Mouse (Mus musculus) liver, embryonic 14.5 days (tissue): ENCODE measurements at regions not wholly inside any gene's neighbourhood (a gene's known extent, or its start where the extent isn't known, plus 50 kb on each side); places are given as distances from the start of the nearest gene placed in this dataset.

Experiments used
- ATAC-seq: fragments of 200-750 bp; cut with Nextera tagmentation; 2 replicates; pipeline ENCODE4 v1.8.0; 2017; ENCODE audit warnings: moderate number of reproducible peaks, mild to moderate bottlenecking, moderate library complexity; ENCODE audit not compliant: insufficient read depth
- DNase-seq, 3 experiments: peaks; one replicate each; pipeline ENCODE4 v3.0.0-alpha.2; 2012 to 2013; ENCODE audit warnings: low read depth in 3 of 3, low spot score in 3 of 3
- H3K27ac ChIP-seq: fragments of 300-500 bp; sonication (generic); 2 replicates; pipeline ENCODE4 v1.5.1; 2014; ENCODE audit warnings: moderate library complexity, mild to moderate bottlenecking, control low read depth, inconsistent platforms
- H3K27me3 ChIP-seq: fragments of 300-500 bp; sonication (generic); 2 replicates; pipeline ENCODE4 v1.6.1; 2014; ENCODE audit warnings: mild to moderate bottlenecking, low read length, moderate library complexity; ENCODE audit not compliant: control insufficient read depth, insufficient read depth
- H3K36me3 ChIP-seq: fragments of 300-500 bp; sonication (generic); replicated peaks from 2 replicates; pipeline ENCODE4 v1.6.1; 2014; ENCODE audit warnings: low read depth; ENCODE audit not compliant: control insufficient read depth, insufficient read depth
- H3K4me1 ChIP-seq, 2 experiments: fragments of 200-500 bp in 1 of 2; fragments of 300-500 bp in 1 of 2; sonication (generic) in 1 of 2; replicated peaks; 2 replicates each; pipeline ENCODE4 v1.6.1; 2012 to 2014; ENCODE audit warnings: antibody characterized with exemption in 1 of 2, inconsistent platforms in 1 of 2, low read length in 1 of 2; ENCODE audit not compliant: control insufficient read depth in 2 of 2, insufficient read depth in 2 of 2
- H3K4me2 ChIP-seq: fragments of 300-500 bp; sonication (generic); 2 replicates; pipeline ENCODE4 v1.6.1; 2014; ENCODE audit warnings: low read depth, mild to moderate bottlenecking, control low read depth, moderate library complexity
- H3K4me3 ChIP-seq, 2 experiments: fragments of 200-500 bp in 1 of 2; fragments of 300-500 bp in 1 of 2; sonication (generic) in 1 of 2; 2 replicates each; pipeline ENCODE4 v1.5.1; 2012 to 2014; ENCODE audit warnings: low read depth in 2 of 2, low read length in 2 of 2, mild to moderate bottlenecking in 2 of 2, control low read depth in 1 of 2, inconsistent platforms in 1 of 2, moderate library complexity in 1 of 2; ENCODE audit not compliant: insufficient read depth in 1 of 2
- H3K9ac ChIP-seq: fragments of 300-500 bp; sonication (generic); replicated peaks from 2 replicates; pipeline ENCODE4 v1.6.1; 2014; ENCODE audit warnings: mild to moderate bottlenecking, control low read depth, moderate library complexity
- H3K9me3 ChIP-seq: fragments of 300-500 bp; sonication (generic); 2 replicates; pipeline ENCODE4 v1.6.1; 2016; ENCODE audit warnings: low read length, mixed read lengths; ENCODE audit not compliant: control insufficient read depth
- CTCF ChIP-seq: IDR thresholded peaks from 2 replicates; pipeline ENCODE4 v1.5.1; 2016; ENCODE audit warnings: antibody characterized with exemption, low read depth, control low read depth
- EP300 ChIP-seq: IDR thresholded peaks from 2 replicates; pipeline ENCODE4 v1.6.1; 2016; ENCODE audit warnings: antibody characterized with exemption, low read depth
- WGBS: fragments of 180-500 bp; shearing (Covaris S2); extraction: QIAGEN DNeasy Blood & Tissue Kit; methylation state at CpG from one replicate; pipeline ENCODE4 v1.1.7; 2014; ENCODE audit not compliant: insufficient replicate concordance; 5-methylcytosine and 5-hydroxymethylcytosine counted together

GRCm38 (mm10) chr10:9002261-9002660 lies 116.4 kb upstream of the Sash1 start:
- H3K4me3 ChIP-seq, result no peak overlapping the region
- 65% methylated on average over 5 of the region's 5 CpGs for WGBS
- no peak overlapping the region for H3K9ac ChIP-seq
- no peak overlapping the region for H3K27ac ChIP-seq
- no peaks in the 10 kb centered on the region for H3K9me3 ChIP-seq
- H3K36me3 ChIP-seq, result no peaks in the 10 kb centered on the region
- H3K4me1 ChIP-seq, result no peaks in the 10 kb centered on the region
- no peak for DNase-seq
- TF ChIP-seq CTCF (no peak), EP300 (no peak)
- H3K27me3 ChIP-seq, result no peaks in the 10 kb centered on the region
- H3K4me2 ChIP-seq, result no peak overlapping the region
- no peak for ATAC-seq

- no peak overlapping the region for H3K27ac ChIP-seq
- H3K4me3 ChIP-seq, result no peak overlapping the region
- no peak for DNase-seq
- H3K9me3 ChIP-seq, result no peaks in the 10 kb centered on the region
- no peak overlapping the region for H3K4me2 ChIP-seq
- H3K36me3 ChIP-seq, result no peaks in the 10 kb centered on the region
- H3K27me3 ChIP-seq, result no peaks in the 10 kb centered on the region
- H3K4me1 ChIP-seq, result no peaks in the 10 kb centered on the region
- H3K9ac ChIP-seq, result no peak overlapping the region
- ATAC-seq, result no peak
- WGBS, result 35% methylated on average over 5 of the region's 5 CpGs
- TF ChIP-seq CTCF (no peak), EP300 (no peak)
Measured at GRCm38 (mm10) chr10:8998758-8999398, 113.0 kb upstream of the Sash1 start.

- Histone ChIP-seq H3K4me3 (no peak overlapping the region), H3K36me3 (no peaks in the 10 kb centered on the region), H3K9ac (no peak overlapping the region), H3K4me1 (no peaks in the 10 kb centered on the region), H3K4me2 (no peak overlapping the region), H3K27ac (no peak overlapping the region), H3K9me3 (no peaks in the 10 kb centered on the region), H3K27me3 (no peaks in the 10 kb centered on the region)
- TF ChIP-seq CTCF, result no peak
- TF ChIP-seq EP300, result no peak
- WGBS, result 33% methylated on average over 2 of the region's 2 CpGs
- no peak for DNase-seq
- ATAC-seq, result no peak
Measured at GRCm38 (mm10) chr10:8998356-8998755, 112.5 kb upstream of the Sash1 start.

DNA sequence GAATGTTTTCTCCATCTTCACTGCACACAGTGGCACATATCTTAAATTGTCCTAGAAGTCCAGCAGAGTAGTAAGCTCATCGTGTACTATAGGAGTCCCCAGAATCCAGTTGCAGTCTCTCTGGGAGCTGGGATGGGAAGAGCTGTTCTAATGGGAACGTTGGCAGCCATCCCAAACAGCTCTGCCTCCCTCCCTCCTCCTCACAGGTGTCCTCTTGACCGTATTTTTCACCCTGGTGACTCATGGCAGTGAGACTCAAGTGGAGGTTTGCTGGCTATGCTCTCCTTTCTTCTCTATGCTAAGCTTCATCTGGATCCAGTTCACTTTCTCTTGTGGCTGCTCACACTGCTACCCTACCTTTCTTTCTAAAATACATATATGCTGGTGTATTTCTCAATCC lies 109.2 kb upstream of the Sash1 start:
- Histone ChIP-seq H3K9me3 (no peaks in the 10 kb centered on the region), H3K27ac (no peak overlapping the region), H3K36me3 (no peaks in the 10 kb centered on the region), H3K4me2 (no peak overlapping the region), H3K4me1 (no peaks in the 10 kb centered on the region), H3K27me3 (no peaks in the 10 kb centered on the region), H3K4me3 (no peak overlapping the region), H3K9ac (no peak overlapping the region)
- TF ChIP-seq CTCF, result no peak
- no peak for TF ChIP-seq EP300
- no peak for DNase-seq
- ATAC-seq, result no peak
- 45% methylated on average over 3 of the region's 3 CpGs for WGBS

GRCm38 (mm10) chr10:8986339-8986738 lies 100.5 kb upstream of the Sash1 start:
- ATAC-seq, result no peak
- TF ChIP-seq EP300, result no peak
- TF ChIP-seq CTCF, result no peak
- 79% methylated on average over 7 of the region's 7 CpGs for WGBS

More at GRCm38 (mm10) chr10:8986339-8986738, 100.5 kb upstream of the Sash1 start:
- H3K4me3 ChIP-seq, result no peak overlapping the region
- DNase-seq, result no peak
- no peak overlapping the region for H3K4me2 ChIP-seq
- no peak overlapping the region for H3K9ac ChIP-seq
- no peaks in the 10 kb centered on the region for H3K36me3 ChIP-seq
- H3K9me3 ChIP-seq, result no peaks in the 10 kb centered on the region
- no peaks in the 10 kb centered on the region for H3K4me1 ChIP-seq
- no peaks in the 10 kb centered on the region for H3K27me3 ChIP-seq
- H3K27ac ChIP-seq, result no peak overlapping the region
